Mouse (Mus musculus): ENCODE results near the gene Hist1h2ac. TPM values are rescaled to one million over a fixed set of nuclear protein-coding genes. Genes with fewer than 3 reads are reported as not detected.
"Not testable (repeated sequence)": the region's sequence is repeated elsewhere in the genome, so short reads cannot be mapped to it uniquely, and the experiment has no call there.

Hist1h2ac gene
- polyA plus RNA-seq, 1 experiment from 2014 or later: 0.75 TPM

DNA sequence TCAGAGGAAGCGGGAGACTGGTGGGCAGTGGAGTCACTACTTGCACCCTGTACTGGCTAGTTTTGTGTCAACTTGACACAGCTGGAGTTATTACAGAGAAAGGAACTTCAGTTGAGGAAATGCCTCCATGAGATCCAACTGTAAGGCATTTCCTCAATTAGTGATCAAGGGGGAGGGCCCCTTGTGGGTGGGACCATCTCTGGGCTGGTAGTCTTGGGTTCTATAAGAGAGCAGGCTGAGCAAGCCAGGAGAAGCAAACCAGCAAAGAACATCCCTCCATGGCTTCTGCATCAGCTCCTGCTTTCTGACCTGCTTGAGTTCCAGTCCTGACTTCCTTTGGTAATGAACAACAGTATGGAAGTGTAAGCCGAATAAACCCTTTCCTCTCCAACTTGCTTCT is 19.1 kb upstream of the Hist1h2ac start:
- not testable (repeated sequence) for ATAC-seq (replicated peaks; ENCODE audit: extremely low read depth, insufficient read depth, low FRiP score); H3K9me3 ChIP-seq (replicated peaks; ENCODE audit: control insufficient read depth, low read length); H3K9ac ChIP-seq (ENCODE audit: low read length); H3K27ac ChIP-seq (ENCODE audit: low read length); H3K4me1 ChIP-seq (ENCODE audit: control insufficient read depth, insufficient read depth, low read length); H3K36me3 ChIP-seq (ENCODE audit: control insufficient read depth, insufficient read depth); H3K4me3 ChIP-seq (ENCODE audit: low read length); H3K27me3 ChIP-seq (ENCODE audit: control insufficient read depth, insufficient read depth, low read length); H3K4me2 ChIP-seq (ENCODE audit: low read depth, low read length)
- 82% methylated on average over 2 of the region's 2 CpGs for WGBS

DNA sequence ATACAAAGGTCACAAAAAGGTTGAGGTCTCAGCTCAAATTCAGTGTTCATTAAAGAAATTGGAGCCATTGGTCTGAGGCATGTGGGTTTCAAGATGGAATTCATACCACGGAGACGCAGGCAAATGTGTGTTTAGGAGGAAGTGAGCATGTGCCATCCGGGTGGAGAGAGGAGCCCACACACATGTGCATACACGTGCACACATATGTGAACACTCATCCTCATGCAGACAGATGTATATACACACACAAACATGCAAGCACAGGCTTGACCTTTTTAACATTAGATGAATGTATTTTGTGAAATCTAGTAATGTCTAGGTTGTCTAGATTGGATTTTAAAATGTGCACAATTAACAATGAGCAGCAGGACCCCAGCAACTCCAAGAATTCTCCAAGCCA is 18.5 kb upstream of the Hist1h2ac start:
- Histone ChIP-seq H3K27ac (ENCODE audit: low read length) (no peak overlapping the region), H3K27me3 (ENCODE audit: control insufficient read depth, insufficient read depth, low read length) (no peaks in the 10 kb centered on the region), H3K4me1 (ENCODE audit: control insufficient read depth, insufficient read depth, low read length) (peaks cover 6% of the 10 kb centered on the region; the same call in 1 of the 2 replicates), H3K4me3 (ENCODE audit: low read length) (no peak overlapping the region), H3K9me3 (replicated peaks; ENCODE audit: control insufficient read depth, low read length) (no peaks in the 10 kb centered on the region), H3K9ac (ENCODE audit: low read length) (no peak overlapping the region), H3K4me2 (ENCODE audit: low read depth, low read length) (no peak overlapping the region), H3K36me3 (ENCODE audit: control insufficient read depth, insufficient read depth) (no peaks in the 10 kb centered on the region)
- 66% methylated on average over 4 of the region's 4 CpGs for WGBS
- ATAC-seq (replicated peaks; ENCODE audit: extremely low read depth, insufficient read depth, low FRiP score): no peak

DNA sequence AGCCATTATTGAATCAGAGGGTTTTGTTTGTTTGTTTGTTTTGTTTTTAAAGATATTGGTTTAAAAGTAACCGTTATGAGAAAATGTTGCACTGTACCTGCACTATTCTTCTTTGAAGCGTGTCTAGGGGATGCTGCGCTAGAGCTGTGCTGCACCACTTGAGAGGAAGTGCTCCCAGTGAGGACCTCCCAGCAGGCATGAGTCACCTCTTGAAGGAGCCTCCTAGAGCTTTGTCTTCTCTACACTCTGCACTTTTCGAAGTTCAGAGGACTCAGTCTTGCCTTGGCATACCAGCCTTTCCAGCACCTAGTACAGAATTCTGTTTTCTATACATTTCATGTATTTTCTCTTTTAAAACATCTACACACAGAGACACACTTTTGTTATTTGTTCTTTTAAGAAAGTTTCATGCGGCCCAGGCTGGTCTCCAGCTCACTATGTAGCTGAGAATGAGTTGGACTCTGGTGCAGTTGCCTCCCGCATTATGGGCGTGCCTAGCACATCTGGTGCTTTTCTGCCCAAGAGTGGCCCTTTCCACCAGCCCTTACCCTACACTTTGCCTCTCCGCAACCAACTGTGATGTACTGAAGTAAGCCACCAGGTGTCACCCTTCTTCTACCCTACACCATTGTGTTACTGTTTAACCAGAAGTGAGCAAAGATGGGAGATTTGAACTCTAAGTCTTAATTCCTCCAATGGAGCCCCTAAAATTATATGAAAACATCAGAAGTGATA is 17.2 kb upstream of the Hist1h2ac start:
- Histone ChIP-seq H3K27me3 (ENCODE audit: control insufficient read depth, insufficient read depth, low read length) (no peaks in the 10 kb centered on the region), H3K4me3 (ENCODE audit: low read length) (no peak overlapping the region), H3K9me3 (replicated peaks; ENCODE audit: control insufficient read depth, low read length) (no peaks in the 10 kb centered on the region), H3K9ac (ENCODE audit: low read length) (no peak overlapping the region), H3K4me1 (ENCODE audit: control insufficient read depth, insufficient read depth, low read length) (peaks cover 6% of the 10 kb centered on the region; the same call in 1 of the 2 replicates), H3K27ac (ENCODE audit: low read length) (no peak overlapping the region), H3K4me2 (ENCODE audit: low read depth, low read length) (no peak overlapping the region), H3K36me3 (ENCODE audit: control insufficient read depth, insufficient read depth) (no peaks in the 10 kb centered on the region)
- peak; percentile 35; the same call in 1 of the 2 replicates for ATAC-seq (replicated peaks; ENCODE audit: extremely low read depth, insufficient read depth, low FRiP score)
- WGBS: 15% methylated on average over 8 of the region's 8 CpGs

DNA sequence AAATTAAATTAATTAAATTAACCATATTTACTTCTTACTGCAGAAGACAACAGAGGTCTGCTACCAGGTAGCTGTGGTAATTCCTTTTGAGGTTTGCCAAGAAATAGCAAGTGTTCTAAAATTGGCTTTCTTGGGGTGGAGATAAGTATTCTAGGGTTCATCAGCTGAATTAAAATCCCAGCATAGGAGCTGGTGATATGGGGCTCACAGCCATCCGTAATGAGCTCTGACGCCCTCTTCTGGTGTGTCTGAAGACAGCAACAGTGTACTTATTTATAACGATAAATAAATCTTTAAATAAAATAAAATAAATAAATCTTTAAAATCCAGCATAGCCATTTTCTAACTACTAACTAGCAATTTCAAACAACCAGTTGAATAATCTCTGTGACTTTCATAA is 16.0 kb upstream of the Hist1h2ac start:
- Histone ChIP-seq H3K4me3 (ENCODE audit: low read length) (no peak overlapping the region), H3K9ac (ENCODE audit: low read length) (no peak overlapping the region), H3K36me3 (ENCODE audit: control insufficient read depth, insufficient read depth) (no peaks in the 10 kb centered on the region), H3K4me2 (ENCODE audit: low read depth, low read length) (no peak overlapping the region), H3K4me1 (ENCODE audit: control insufficient read depth, insufficient read depth, low read length) (peaks cover 6% of the 10 kb centered on the region; the same call in 1 of the 2 replicates), H3K9me3 (replicated peaks; ENCODE audit: control insufficient read depth, low read length) (no peaks in the 10 kb centered on the region), H3K27me3 (ENCODE audit: control insufficient read depth, insufficient read depth, low read length) (no peaks in the 10 kb centered on the region), H3K27ac (ENCODE audit: low read length) (no peak overlapping the region)
- no peak for ATAC-seq (replicated peaks; ENCODE audit: extremely low read depth, insufficient read depth, low FRiP score)
- WGBS: 61% methylated on average over 3 of the region's 3 CpGs

DNA sequence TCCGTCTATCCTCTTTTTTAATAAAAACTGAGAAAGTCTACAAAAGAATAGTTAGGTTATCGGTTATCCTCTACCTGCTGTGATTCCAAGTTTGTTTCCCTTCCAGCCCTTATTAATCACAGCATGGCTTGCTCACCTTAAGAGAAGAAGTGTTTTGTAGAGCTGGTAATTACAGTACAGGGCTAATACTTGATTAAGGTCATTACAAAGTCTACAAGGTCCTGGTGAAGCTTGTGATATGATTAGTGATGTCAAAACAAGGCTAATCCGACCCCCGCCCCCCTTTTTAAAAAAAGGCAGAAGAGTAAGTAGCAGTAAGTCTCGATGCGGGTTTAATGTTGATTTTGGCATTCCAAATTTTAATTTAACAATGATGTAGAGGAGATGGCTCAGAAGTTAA is 15.2 kb upstream of the Hist1h2ac start:
- WGBS: 67% methylated on average over 6 of the region's 6 CpGs
- Histone ChIP-seq H3K27me3 (ENCODE audit: control insufficient read depth, insufficient read depth, low read length) (no peaks in the 10 kb centered on the region), H3K9me3 (replicated peaks; ENCODE audit: control insufficient read depth, low read length) (no peaks in the 10 kb centered on the region), H3K4me1 (ENCODE audit: control insufficient read depth, insufficient read depth, low read length) (peaks cover 6% of the 10 kb centered on the region; the same call in 1 of the 2 replicates), H3K27ac (ENCODE audit: low read length) (peak overlapping the region; percentile 71), H3K9ac (ENCODE audit: low read length) (peak overlapping the region; percentile 37; the same call in 1 of the 2 replicates), H3K4me3 (ENCODE audit: low read length) (no peak overlapping the region), H3K4me2 (ENCODE audit: low read depth, low read length) (peak overlapping the region; percentile 85), H3K36me3 (ENCODE audit: control insufficient read depth, insufficient read depth) (no peaks in the 10 kb centered on the region)
- ATAC-seq (replicated peaks; ENCODE audit: extremely low read depth, insufficient read depth, low FRiP score): no peak

DNA sequence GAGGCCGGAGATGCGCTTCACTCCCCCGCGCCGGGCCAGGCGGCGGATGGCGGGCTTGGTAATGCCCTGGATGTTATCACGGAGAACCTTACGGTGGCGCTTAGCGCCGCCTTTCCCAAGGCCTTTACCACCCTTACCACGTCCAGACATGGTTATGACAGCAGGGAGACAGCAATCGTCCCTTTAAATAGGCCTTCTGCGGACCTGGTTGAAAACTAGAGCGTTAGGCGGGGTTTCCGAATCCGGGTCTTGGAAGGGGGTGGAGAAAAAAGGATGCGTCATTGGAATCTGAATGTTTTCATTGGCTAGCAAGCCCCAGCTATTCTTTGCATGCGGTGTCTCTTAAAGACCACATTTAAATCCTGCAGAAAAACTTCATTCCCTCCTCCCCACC is 14.5 kb upstream of the Hist1h2ac start, which contains the start of gene Hist1h4c:
Gene Hist1h4c (minus strand): TSS at position 155 of the 394 bp plus-strand sequence.
- ATAC-seq (replicated peaks; ENCODE audit: extremely low read depth, insufficient read depth, low FRiP score): peak; percentile 96

DNA sequence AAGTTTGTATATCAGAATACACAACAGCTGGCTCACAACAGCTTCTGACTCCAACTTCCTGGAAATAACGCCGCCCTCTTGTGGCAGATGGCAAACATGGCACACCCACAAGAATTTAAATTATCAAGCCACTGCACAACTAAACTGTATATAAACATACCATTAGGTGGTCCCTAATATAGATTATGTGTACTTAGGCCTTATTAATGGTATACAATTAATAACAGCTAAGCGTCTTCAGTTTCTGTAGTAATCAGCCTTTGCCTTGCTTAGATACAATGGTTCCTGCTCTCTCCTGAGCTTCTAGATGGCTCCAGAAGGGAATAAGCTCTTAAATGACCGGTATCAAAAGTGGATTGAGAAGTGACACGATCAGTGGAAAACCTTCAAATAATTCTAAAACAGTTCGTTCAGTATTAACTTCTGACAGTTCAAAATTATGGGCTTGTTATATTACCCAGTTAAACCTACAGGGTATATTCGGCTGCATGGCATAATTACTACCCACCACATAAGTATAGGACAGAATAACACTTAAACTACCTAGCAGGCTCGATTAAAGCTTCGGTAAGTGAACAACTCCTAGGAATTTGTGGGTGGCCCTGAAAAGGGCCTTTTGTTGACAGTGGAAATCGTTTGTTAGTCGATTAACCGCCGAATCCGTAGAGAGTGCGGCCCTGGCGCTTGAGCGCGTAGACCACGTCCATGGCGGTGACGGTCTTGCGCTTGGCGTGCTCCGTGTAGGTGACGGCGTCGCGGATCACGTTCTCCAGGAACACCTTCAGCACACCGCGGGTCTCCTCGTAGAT is 13.9 kb upstream of the Hist1h2ac start:
- H3K9me3 ChIP-seq (replicated peaks; ENCODE audit: control insufficient read depth, low read length): no peaks in the 10 kb centered on the region
- no peaks in the 10 kb centered on the region for H3K36me3 ChIP-seq (ENCODE audit: control insufficient read depth, insufficient read depth)
- H3K4me3 ChIP-seq (ENCODE audit: low read length): peak overlapping the region; percentile 59
- no peaks in the 10 kb centered on the region for H3K27me3 ChIP-seq (ENCODE audit: control insufficient read depth, insufficient read depth, low read length)
- WGBS: 1% methylated on average over 23 of the region's 32 CpGs
- peak overlapping the region; percentile 68 for H3K9ac ChIP-seq (ENCODE audit: low read length)
- peak; percentile 12 for ATAC-seq (replicated peaks; ENCODE audit: extremely low read depth, insufficient read depth, low FRiP score)
- H3K4me1 ChIP-seq (ENCODE audit: control insufficient read depth, insufficient read depth, low read length): peaks cover 6% of the 10 kb centered on the region; the same call in 1 of the 2 replicates
- peak overlapping the region; percentile 85 for H3K4me2 ChIP-seq (ENCODE audit: low read depth, low read length)
- H3K27ac ChIP-seq (ENCODE audit: low read length): peak overlapping the region; percentile 92

More for the DNA sequence above, 14.5 kb upstream of the Hist1h2ac start, which contains the start of gene Hist1h4c:
- Histone ChIP-seq H3K9ac (ENCODE audit: low read length) (peak within 1 kb of the TSS; percentile 68), H3K4me2 (ENCODE audit: low read depth, low read length) (peak within 1 kb of the TSS; percentile 85), H3K27me3 (ENCODE audit: control insufficient read depth, insufficient read depth, low read length) (no peaks in the 10 kb centered on the region), H3K36me3 (ENCODE audit: control insufficient read depth, insufficient read depth) (no peaks in the 10 kb centered on the region), H3K4me3 (ENCODE audit: low read length) (peak within 1 kb of the TSS; percentile 59), H3K4me1 (ENCODE audit: control insufficient read depth, insufficient read depth, low read length) (peaks cover 6% of the 10 kb centered on the region; the same call in 1 of the 2 replicates), H3K9me3 (replicated peaks; ENCODE audit: control insufficient read depth, low read length) (no peaks in the 10 kb centered on the region), H3K27ac (ENCODE audit: low read length) (peak within 1 kb of the TSS; percentile 92)
- under 1% methylated on average over 20 of the region's 22 CpGs for WGBS

DNA sequence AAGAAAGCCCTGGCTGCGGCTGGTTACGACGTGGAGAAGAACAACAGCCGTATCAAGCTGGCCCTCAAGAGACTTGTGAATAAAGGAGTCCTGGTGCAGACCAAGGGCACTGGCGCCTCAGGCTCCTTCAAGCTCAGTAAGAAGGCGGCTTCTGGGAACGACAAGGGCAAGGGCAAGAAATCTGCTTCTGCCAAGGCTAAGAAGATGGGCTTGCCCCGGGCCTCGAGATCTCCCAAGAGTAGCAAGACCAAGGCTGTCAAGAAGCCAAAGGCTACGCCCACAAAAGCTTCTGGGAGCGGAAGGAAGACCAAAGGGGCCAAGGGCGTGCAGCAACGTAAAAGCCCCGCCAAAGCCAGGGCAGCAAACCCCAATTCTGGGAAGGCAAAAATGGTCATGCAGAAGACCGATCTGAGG is 12.3 kb upstream of the Hist1h2ac start:
- no peaks in the 10 kb centered on the region for H3K36me3 ChIP-seq (ENCODE audit: control insufficient read depth, insufficient read depth)

More for the DNA sequence above, 12.3 kb upstream of the Hist1h2ac start:
- Histone ChIP-seq H3K4me3 (ENCODE audit: low read length) (no peak overlapping the region), H3K9me3 (replicated peaks; ENCODE audit: control insufficient read depth, low read length) (no peaks in the 10 kb centered on the region), H3K27me3 (ENCODE audit: control insufficient read depth, insufficient read depth, low read length) (no peaks in the 10 kb centered on the region), H3K27ac (ENCODE audit: low read length) (0 out of 2 replicates have a peak overlapping the region, but pooled peaks have one; percentile 5), H3K9ac (ENCODE audit: low read length) (no peak overlapping the region), H3K4me2 (ENCODE audit: low read depth, low read length) (peak overlapping the region; percentile 29), H3K4me1 (ENCODE audit: control insufficient read depth, insufficient read depth, low read length) (peaks cover 6% of the 10 kb centered on the region; the same call in 1 of the 2 replicates)
- no peak for ATAC-seq (replicated peaks; ENCODE audit: extremely low read depth, insufficient read depth, low FRiP score)
- 49% methylated on average over 15 of the region's 15 CpGs for WGBS
